Mouse (Mus musculus) adrenal gland, adult 2 months (tissue): ENCODE results near the gene Fbxl13. TPM values are rescaled to one million over a fixed set of nuclear protein-coding genes. Genes with fewer than 3 reads are reported as not detected.

Experiments used
- DNase-seq: peaks from one replicate; pipeline ENCODE4 v3.0.0; 2021
- polyA plus RNA-seq: library from polyadenylated mRNA; depleted of rRNA; stranded (reverse); fragments of >200 nt; gene quantifications from 2 replicates; pipeline ENCODE4 v1.2.3, GENCODE M21; 2012
- total RNA-seq, 2 experiments: library from RNA; stranded (reverse); gene quantifications; 2 replicates each; pipeline ENCODE4 v1.2.3; 2021

Fbxl13 gene
- total and polyA plus RNA-seq, 3 experiments = 0.06 to 0.20 TPM; not detected in 1

GRCm38 (mm10) chr5:21518207-21518606, 127.2 kb downstream of the Fbxl13 start:
- DNase-seq = no peak

GRCm38 (mm10) chr5:21517562-21517961, 127.9 kb downstream of the Fbxl13 start:
- DNase-seq = no peak

GRCm38 (mm10) chr5:21513363-21513762, 132.1 kb downstream of the Fbxl13 start:
- DNase-seq = no peak

- DNase-seq = no peak
These were observed 135.6 kb downstream of the Fbxl13 start for GRCm38 (mm10) chr5:21509801-21510200.

GRCm38 (mm10) chr5:21506887-21507286, 138.5 kb downstream of the Fbxl13 start:
- DNase-seq = no peak

- DNase-seq = no peak
These were observed 140.3 kb downstream of the Fbxl13 start for GRCm38 (mm10) chr5:21505159-21505558.

GRCm38 (mm10) chr5:21502936-21503610, 142.4 kb downstream of the Fbxl13 start:
- no peak for DNase-seq

- no peak for DNase-seq
These were observed 144.5 kb downstream of the Fbxl13 start for GRCm38 (mm10) chr5:21500941-21501340.

GRCm38 (mm10) chr5:21500133-21500532, 145.3 kb downstream of the Fbxl13 start:
- DNase-seq = no peak

GRCm38 (mm10) chr5:21498925-21499324, 146.5 kb downstream of the Fbxl13 start:
- no peak for DNase-seq

- DNase-seq = no peak
These were observed 146.9 kb downstream of the Fbxl13 start for GRCm38 (mm10) chr5:21498490-21498889.

- no peak for DNase-seq
These were observed 148.6 kb downstream of the Fbxl13 start for GRCm38 (mm10) chr5:21496881-21497280.

GRCm38 (mm10) chr5:21496321-21496720, 149.1 kb downstream of the Fbxl13 start:
- no peak for DNase-seq

GRCm38 (mm10) chr5:21494781-21495180, 150.7 kb downstream of the Fbxl13 start:
- DNase-seq = no peak

- no peak for DNase-seq
These were observed 152.0 kb downstream of the Fbxl13 start for GRCm38 (mm10) chr5:21493294-21493999.

- peak; percentile 13 for DNase-seq
These were observed 153.2 kb downstream of the Fbxl13 start for GRCm38 (mm10) chr5:21492213-21492612.

GRCm38 (mm10) chr5:21491469-21491868, 154.0 kb downstream of the Fbxl13 start:
- DNase-seq = no peak

- no peak for DNase-seq
These were observed 156.3 kb downstream of the Fbxl13 start for GRCm38 (mm10) chr5:21489135-21489534.

- no peak for DNase-seq
These were observed 156.9 kb downstream of the Fbxl13 start for GRCm38 (mm10) chr5:21488506-21488905.

- DNase-seq = no peak
These were observed 157.7 kb downstream of the Fbxl13 start for GRCm38 (mm10) chr5:21487716-21488115.

- DNase-seq = no peak
These were observed 158.1 kb downstream of the Fbxl13 start for GRCm38 (mm10) chr5:21487306-21487705.

- DNase-seq = no peak
These were observed 158.6 kb downstream of the Fbxl13 start for GRCm38 (mm10) chr5:21486798-21487197.

GRCm38 (mm10) chr5:21485197-21485829, 160.1 kb downstream of the Fbxl13 start:
- DNase-seq = no peak
